Mouse (Mus musculus): ENCODE data around the gene Lmo2.

GRCm38 (mm10) chr2:103992618-103993332 lies 35.0 kb downstream of the Lmo2 start:
- TF ChIP-seq POLR2A (IDR thresholded peaks at IDR 0.05; ENCODE audit: extremely low read depth, insufficient read depth, low read length) (no peak), CTCF (IDR thresholded peaks at IDR 0.05; ENCODE audit: low read depth, low read length) (no peak)
